Mouse (Mus musculus) testis, adult 2 months (tissue): Measurements from ENCODE around the gene Clstn2. TPM values are rescaled to one million over a fixed set of nuclear protein-coding genes. Genes with fewer than 3 reads are reported as not detected.

Experiments used
- H3K27ac ChIP-seq: fragments of 200-500 bp; 2 replicates; pipeline ENCODE4 v1.5.1; 2012; ENCODE audit warnings: low read depth, low read length; ENCODE audit not compliant: control insufficient read depth, insufficient read depth
- H3K27me3 ChIP-seq: fragments of 200-500 bp; 2 replicates; pipeline ENCODE4 v1.6.1; 2012; ENCODE audit warnings: mild to moderate bottlenecking, low read length, moderate library complexity; ENCODE audit not compliant: control insufficient read depth, insufficient read depth
- H3K36me3 ChIP-seq: fragments of 200-500 bp; 2 replicates; pipeline ENCODE4 v1.6.1; 2012; ENCODE audit warnings: mild to moderate bottlenecking, low read length; ENCODE audit not compliant: control insufficient read depth, insufficient read depth
- H3K4me1 ChIP-seq: fragments of 200-500 bp; 2 replicates; pipeline ENCODE4 v1.6.1; 2012; ENCODE audit warnings: low read length; ENCODE audit not compliant: control insufficient read depth, insufficient read depth
- H3K4me3 ChIP-seq: fragments of 200-500 bp; 2 replicates; pipeline ENCODE4 v1.5.1; 2012; ENCODE audit warnings: low read depth, mild to moderate bottlenecking, low read length, moderate library complexity, mixed read lengths; ENCODE audit not compliant: control insufficient read depth
- CTCF ChIP-seq: fragments of 200-500 bp; IDR thresholded peaks from 2 replicates; pipeline ENCODE4 v1.5.1; 2012; ENCODE audit warnings: low read depth, mild to moderate bottlenecking, inconsistent platforms, low read length, moderate library complexity; ENCODE audit not compliant: control insufficient read depth, insufficient read depth, insufficient replicate concordance
- POLR2A ChIP-seq: fragments of 200-500 bp; IDR thresholded peaks from 2 replicates; pipeline ENCODE4 v1.6.1; 2012; ENCODE audit warnings: low read depth, mild to moderate bottlenecking, inconsistent platforms, low read length, moderate library complexity; ENCODE audit not compliant: control insufficient read depth
- polyA plus RNA-seq: library from polyadenylated mRNA; depleted of rRNA; stranded (reverse); fragments of >200 nt; gene quantifications from 2 replicates; pipeline ENCODE4 v1.2.3, GENCODE M21; 2012

The Clstn2 gene
- polyA plus RNA-seq, 1 experiment, result 0.43 TPM

DNA sequence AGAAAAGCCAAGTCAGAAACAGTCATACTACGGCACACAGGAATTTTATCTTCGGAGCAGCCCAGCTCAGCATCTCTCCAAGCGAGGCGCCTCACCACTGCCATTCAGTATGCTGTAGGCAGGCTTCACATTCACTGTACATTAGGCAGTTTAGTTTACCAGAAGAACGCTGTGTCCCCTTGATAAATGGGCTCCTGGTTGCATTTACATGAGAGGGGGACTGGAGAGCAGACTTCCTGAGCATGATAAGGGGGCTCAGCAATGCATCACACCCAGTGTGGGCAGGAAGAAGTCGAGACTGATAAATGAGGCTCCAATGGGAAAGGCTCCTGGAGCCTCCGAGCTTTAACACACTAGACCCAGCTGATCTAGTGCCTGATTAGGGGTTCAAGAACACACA, 190.9 kb downstream of the Clstn2 start:
- H3K27me3 ChIP-seq, result no peaks in the 10 kb centered on the region
- no peak overlapping the region for H3K4me3 ChIP-seq
- TF ChIP-seq CTCF (no peak), POLR2A (no peak)
- no peak overlapping the region for H3K27ac ChIP-seq
- H3K4me1 ChIP-seq, result no peaks in the 10 kb centered on the region
- no peaks in the 10 kb centered on the region for H3K36me3 ChIP-seq

DNA sequence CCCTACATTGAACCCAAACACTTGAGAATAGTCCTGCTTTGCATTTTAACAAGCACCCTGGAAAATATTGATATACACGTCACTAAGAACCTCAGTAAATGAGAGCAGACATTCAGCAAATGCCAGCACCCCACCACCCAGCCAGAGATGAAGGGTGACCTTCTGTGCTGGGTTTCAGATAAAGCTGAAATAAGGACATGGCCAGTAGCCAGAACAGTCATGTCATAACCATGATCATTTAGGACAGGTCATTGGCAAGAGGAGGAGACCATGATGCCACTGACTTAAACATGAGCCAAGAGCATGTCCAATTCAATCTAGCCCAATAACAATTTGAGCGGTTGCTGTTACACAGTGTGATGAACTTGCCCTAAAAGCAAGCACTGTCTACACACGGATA, 201.8 kb downstream of the Clstn2 start:
- Histone ChIP-seq H3K36me3 (no peaks in the 10 kb centered on the region), H3K27ac (no peak overlapping the region), H3K4me3 (no peak overlapping the region), H3K27me3 (no peaks in the 10 kb centered on the region), H3K4me1 (no peaks in the 10 kb centered on the region)
- TF ChIP-seq POLR2A (no peak), CTCF (no peak)

DNA sequence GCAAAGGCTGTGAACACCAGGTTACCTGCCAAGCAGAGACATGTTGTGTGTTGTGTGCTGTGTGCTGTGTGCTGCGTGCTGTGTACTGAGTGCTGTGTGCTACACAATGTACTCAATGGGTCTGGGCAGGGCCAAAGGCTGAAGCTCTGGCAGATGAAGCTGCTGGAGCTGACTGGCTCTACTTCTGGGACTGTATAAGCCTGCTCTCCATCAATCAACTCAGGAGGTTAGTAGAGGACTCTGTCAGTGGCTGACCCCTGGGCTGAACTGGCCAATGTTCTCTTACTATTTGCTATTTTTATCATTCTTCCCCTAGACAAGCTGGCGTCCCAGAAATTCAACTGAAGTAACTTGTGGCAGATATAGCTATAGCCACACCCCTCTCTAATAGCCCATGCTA, 203.1 kb downstream of the Clstn2 start:
- Histone ChIP-seq H3K36me3 (no peaks in the 10 kb centered on the region), H3K27ac (no peak overlapping the region), H3K27me3 (no peaks in the 10 kb centered on the region), H3K4me3 (no peak overlapping the region), H3K4me1 (no peaks in the 10 kb centered on the region)
- TF ChIP-seq CTCF, result no peak
- TF ChIP-seq POLR2A, result no peak

DNA sequence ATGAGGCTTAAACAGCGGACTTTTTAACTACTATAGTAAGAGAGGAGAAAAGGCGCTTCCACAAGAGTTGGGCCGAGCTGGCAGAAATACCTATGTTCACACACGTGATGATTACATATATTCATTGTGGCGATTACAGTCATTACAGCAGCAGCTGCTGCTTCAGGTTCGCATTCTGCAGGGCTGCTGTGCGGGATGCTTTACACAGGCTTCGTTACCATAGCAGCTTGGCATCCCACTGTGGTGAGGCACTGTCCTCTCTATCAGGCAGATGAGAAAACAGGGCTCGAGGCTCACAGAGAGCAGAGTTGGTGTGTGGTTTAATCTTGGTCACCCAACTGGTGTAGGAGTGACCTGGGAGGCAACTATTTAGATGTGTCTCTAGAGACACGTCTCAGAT, 205.3 kb downstream of the Clstn2 start:
- no peak for TF ChIP-seq POLR2A
- no peak for TF ChIP-seq CTCF
- H3K36me3 ChIP-seq, result no peaks in the 10 kb centered on the region
- H3K27me3 ChIP-seq, result no peaks in the 10 kb centered on the region
- H3K4me3 ChIP-seq, result no peak overlapping the region
- no peaks in the 10 kb centered on the region for H3K4me1 ChIP-seq
- H3K27ac ChIP-seq, result no peak overlapping the region

DNA sequence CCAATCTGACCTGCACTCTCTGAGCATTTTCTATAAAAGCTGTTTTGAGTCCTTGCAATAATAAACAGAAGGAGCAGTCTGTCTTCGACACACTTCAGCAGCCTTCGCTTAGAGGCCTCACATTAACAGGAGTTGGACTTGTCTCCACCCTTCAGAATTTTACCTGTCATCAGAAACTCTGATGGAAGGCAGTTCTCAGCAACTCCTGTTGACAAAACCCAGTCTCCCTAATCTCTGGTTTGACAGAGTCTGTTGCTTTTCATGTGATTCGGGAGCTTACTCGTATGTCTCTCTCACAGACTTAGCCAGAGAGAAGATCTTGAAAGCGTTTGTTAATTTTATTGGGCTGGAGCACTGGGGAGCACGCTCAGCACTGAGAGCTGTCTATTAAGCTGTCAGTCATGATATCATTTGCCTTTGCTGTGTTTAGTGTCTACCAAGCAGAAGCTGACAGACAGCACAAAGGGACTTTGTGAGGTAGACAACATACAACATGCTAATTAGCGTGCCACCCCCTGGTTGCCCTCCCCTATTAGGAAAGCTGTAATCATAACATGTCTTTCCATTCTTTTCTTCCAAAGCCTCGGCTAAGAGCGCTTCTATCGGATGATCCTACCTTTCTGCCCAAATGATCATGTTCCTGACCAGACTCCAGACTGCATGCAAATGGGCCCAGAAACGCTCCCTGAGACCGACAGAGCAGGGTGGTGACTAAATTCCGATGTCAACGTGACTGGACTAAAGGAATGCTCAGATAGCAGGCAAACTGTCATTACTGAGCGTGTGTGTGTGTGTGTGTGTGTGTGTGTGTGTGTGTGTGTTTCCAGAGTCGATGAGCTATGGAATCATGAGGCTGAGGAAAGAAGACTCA, 206.7 kb downstream of the Clstn2 start:
- H3K27me3 ChIP-seq, result no peaks in the 10 kb centered on the region
- H3K27ac ChIP-seq, result no peak overlapping the region
- TF ChIP-seq CTCF (no peak), POLR2A (no peak)
- no peak overlapping the region for H3K4me3 ChIP-seq
- no peaks in the 10 kb centered on the region for H3K36me3 ChIP-seq
- H3K4me1 ChIP-seq, result no peaks in the 10 kb centered on the region

DNA sequence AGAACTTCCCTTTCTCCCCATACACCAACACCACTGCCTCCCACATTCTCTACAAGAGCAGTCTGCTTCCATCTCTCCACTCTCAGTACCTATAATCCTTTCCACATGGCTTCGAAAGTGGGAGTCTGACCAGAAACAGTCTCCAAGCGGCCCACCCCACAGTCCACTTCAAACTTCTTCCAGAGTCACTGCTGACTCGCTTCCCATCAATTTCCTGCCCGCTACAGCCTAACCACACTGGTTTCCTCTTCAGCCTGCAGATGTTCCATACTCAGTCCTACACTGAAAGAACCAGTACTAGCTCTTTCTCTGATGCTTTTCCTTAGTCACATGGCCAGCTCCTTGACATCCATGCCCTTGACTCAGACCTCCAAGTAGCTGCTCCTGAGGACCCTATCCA, 215.9 kb downstream of the Clstn2 start:
- H3K27ac ChIP-seq, result no peak overlapping the region
- H3K4me3 ChIP-seq, result no peak overlapping the region
- no peaks in the 10 kb centered on the region for H3K36me3 ChIP-seq
- H3K27me3 ChIP-seq, result no peaks in the 10 kb centered on the region
- no peaks in the 10 kb centered on the region for H3K4me1 ChIP-seq
- TF ChIP-seq POLR2A, result no peak

DNA sequence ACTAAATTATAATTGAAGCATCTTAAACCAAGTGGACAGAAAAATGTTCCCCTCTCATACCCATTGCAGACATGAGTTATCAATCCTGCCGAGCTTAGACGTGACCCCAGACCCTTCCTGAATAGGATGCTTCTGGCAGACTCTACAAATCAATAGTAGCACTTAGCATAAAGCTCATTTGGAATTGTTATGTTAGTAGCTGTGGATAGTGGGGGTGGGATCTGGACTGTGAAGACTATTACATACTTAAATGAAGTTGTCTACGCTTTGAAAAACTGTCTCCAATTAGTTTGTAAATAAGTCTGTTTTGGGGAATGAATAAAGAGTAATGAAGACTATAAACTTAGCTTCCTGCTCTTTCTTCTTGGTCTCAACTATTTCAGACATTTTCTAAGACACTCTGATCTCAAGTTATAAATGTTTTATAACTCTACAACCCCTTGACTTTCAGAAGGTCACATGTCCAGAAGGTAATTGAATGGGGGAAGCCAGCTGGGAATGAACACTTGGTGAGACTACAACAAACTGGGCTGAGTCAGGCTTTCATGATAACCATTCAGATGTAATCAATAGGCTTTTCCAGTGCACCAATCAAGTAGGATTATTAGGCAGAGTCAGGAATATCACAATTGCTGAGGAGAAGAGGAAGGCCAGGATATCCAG, 216.7 kb downstream of the Clstn2 start:
- Histone ChIP-seq H3K4me3 (no peak overlapping the region), H3K4me1 (no peaks in the 10 kb centered on the region), H3K27ac (no peak overlapping the region), H3K36me3 (no peaks in the 10 kb centered on the region), H3K27me3 (no peaks in the 10 kb centered on the region)
- TF ChIP-seq CTCF, result no peak
- TF ChIP-seq POLR2A, result no peak

DNA sequence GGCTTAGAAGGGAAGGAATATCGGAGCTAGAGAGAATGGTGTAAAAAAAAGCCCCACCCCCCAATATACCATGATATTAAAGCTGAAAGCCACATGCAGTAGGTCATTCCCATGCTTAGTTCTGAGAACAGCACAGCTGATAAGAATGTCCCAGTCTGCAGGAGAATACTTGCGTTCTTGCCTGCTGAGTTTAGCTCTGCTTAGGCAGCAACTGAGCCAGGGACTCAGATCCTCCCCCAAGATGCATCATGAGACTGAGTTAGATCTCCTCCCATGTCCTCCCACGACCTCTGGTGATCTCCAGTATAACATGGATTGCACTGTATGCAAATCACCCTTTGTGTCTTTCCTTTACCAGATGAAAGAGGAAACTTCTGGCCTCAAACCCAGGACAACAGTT, 219.8 kb downstream of the Clstn2 start:
- H3K4me1 ChIP-seq, result no peaks in the 10 kb centered on the region
- H3K27me3 ChIP-seq, result no peaks in the 10 kb centered on the region
- H3K36me3 ChIP-seq, result no peaks in the 10 kb centered on the region
- H3K27ac ChIP-seq, result no peak overlapping the region
- H3K4me3 ChIP-seq, result no peak overlapping the region
- TF ChIP-seq POLR2A, result no peak
- no peak for TF ChIP-seq CTCF
